Mouse (Mus musculus) intestine, embryonic 16.5 days (tissue): Measurements from ENCODE around the gene Prss38. TPM values are rescaled to one million over a fixed set of nuclear protein-coding genes. Genes with fewer than 3 reads are reported as not detected.

ENCODE experiments used
- ATAC-seq: fragments of 200-750 bp; cut with Nextera tagmentation; 2 replicates; pipeline ENCODE4 v1.8.0; 2017; ENCODE audit warnings: moderate TSS enrichment, moderate library complexity
- H3K27ac ChIP-seq: fragments of 300-500 bp; sonication (generic); 2 replicates; pipeline ENCODE4 v1.5.1; 2014; ENCODE audit warnings: mild to moderate bottlenecking, low read length
- H3K27me3 ChIP-seq: fragments of 300-500 bp; sonication (generic); replicated peaks from 2 replicates; pipeline ENCODE4 v1.6.1; 2014; ENCODE audit warnings: low read length, control low read depth, mixed read lengths; ENCODE audit not compliant: control insufficient read depth, insufficient read depth
- H3K36me3 ChIP-seq: fragments of 300-500 bp; sonication (generic); 2 replicates; pipeline ENCODE4 v1.6.1; 2014; ENCODE audit warnings: low read length, control low read depth; ENCODE audit not compliant: control insufficient read depth, insufficient read depth
- H3K4me1 ChIP-seq: fragments of 300-500 bp; sonication (generic); 2 replicates; pipeline ENCODE4 v1.6.1; 2014; ENCODE audit warnings: low read length, control low read depth, mixed read lengths; ENCODE audit not compliant: control insufficient read depth, insufficient read depth
- H3K4me2 ChIP-seq: fragments of 300-500 bp; sonication (generic); 2 replicates; pipeline ENCODE4 v1.6.1; 2014; ENCODE audit warnings: low read depth, low read length, control low read depth
- H3K4me3 ChIP-seq: fragments of 300-500 bp; sonication (generic); 2 replicates; pipeline ENCODE4 v1.5.1; 2014; ENCODE audit warnings: mild to moderate bottlenecking, low read length
- H3K9ac ChIP-seq: fragments of 300-500 bp; sonication (generic); 2 replicates; pipeline ENCODE4 v1.6.1; 2014; ENCODE audit warnings: low read depth, low read length
- H3K9me3 ChIP-seq: fragments of 300-500 bp; sonication (generic); 2 replicates; pipeline ENCODE4 v1.6.1; 2016; ENCODE audit warnings: low read length, control low read depth; ENCODE audit not compliant: control insufficient read depth
- WGBS: fragments of 180-500 bp; shearing (Covaris S2); extraction: QIAGEN DNeasy Blood & Tissue Kit; methylation state at CpG from one replicate; pipeline ENCODE4 v1.1.7; 2014; 5-methylcytosine and 5-hydroxymethylcytosine counted together
- polyA plus RNA-seq: library from polyadenylated mRNA; unstranded; fragments of >200 nt; fragmentation: Nextera tagmentation; extraction: Ambion mirVana; gene quantifications from 2 replicates; pipeline ENCODE4 v1.2.1, GENCODE M21; 2015

The Prss38 gene
- polyA plus RNA-seq, 1 experiment from 2014 or later = not detected

DNA sequence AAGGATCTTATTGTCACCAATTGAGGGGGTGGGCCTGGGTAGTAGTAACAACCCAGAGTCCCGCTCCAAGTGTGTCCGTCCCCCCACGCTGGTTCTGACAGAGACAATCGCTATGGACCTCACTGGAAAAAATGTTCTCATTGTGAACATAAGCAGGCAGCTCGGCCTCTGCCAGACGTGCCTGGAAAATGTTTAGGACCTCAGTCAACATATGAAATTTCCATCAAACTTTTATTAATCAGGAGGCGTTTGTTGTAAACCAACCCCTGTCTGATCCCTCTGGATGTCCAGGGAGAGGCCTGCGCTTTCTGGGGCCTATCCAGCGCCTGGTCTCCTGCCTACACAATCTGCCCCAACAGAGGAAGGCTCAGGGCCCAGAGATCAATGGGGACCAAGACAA lies 11.4 kb downstream of the Prss38 start:
- H3K36me3 ChIP-seq = no peaks in the 10 kb centered on the region
- H3K9me3 ChIP-seq = no peaks in the 10 kb centered on the region
- WGBS = 68% methylated on average over 9 of the region's 9 CpGs
- peak; percentile 16; the same call in 1 of the 2 replicates for ATAC-seq
- peaks cover 10% of the 10 kb centered on the region; the same call in 1 of the 2 replicates for H3K4me1 ChIP-seq
- peak overlapping the region; percentile 69; the same call in 1 of the 2 replicates for H3K27ac ChIP-seq
- 0 out of 2 replicates have a peak overlapping the region, but pooled peaks have one; percentile 40 for H3K9ac ChIP-seq
- H3K27me3 ChIP-seq = no peaks in the 10 kb centered on the region
- no peak overlapping the region for H3K4me2 ChIP-seq
- no peak overlapping the region for H3K4me3 ChIP-seq

- no peaks in the 10 kb centered on the region for H3K9me3 ChIP-seq
- H3K4me3 ChIP-seq = no peak overlapping the region
- H3K27ac ChIP-seq = no peak overlapping the region
- H3K27me3 ChIP-seq = no peaks in the 10 kb centered on the region
- no peak for ATAC-seq
- H3K36me3 ChIP-seq = no peaks in the 10 kb centered on the region
- 78% methylated on average over 9 of the region's 9 CpGs for WGBS
- no peak overlapping the region for H3K4me2 ChIP-seq
- H3K4me1 ChIP-seq = peaks cover 10% of the 10 kb centered on the region; the same call in 1 of the 2 replicates
- no peak overlapping the region for H3K9ac ChIP-seq
Observed at GRCm38 (mm10) chr11:59361291-59361690, 14.2 kb downstream of the Prss38 start.

GRCm38 (mm10) chr11:59356874-59357289 lies 18.6 kb downstream of the Prss38 start:
- no peak overlapping the region for H3K4me3 ChIP-seq
- no peak overlapping the region for H3K4me2 ChIP-seq
- H3K27ac ChIP-seq = no peak overlapping the region
- H3K9ac ChIP-seq = no peak overlapping the region
- no peaks in the 10 kb centered on the region for H3K4me1 ChIP-seq
- ATAC-seq = no peak
- no peaks in the 10 kb centered on the region for H3K27me3 ChIP-seq
- H3K36me3 ChIP-seq = no peaks in the 10 kb centered on the region
- 35% methylated on average over 11 of the region's 11 CpGs for WGBS
- H3K9me3 ChIP-seq = no peaks in the 10 kb centered on the region

GRCm38 (mm10) chr11:59354793-59355192 lies 20.7 kb downstream of the Prss38 start:
- H3K36me3 ChIP-seq = no peaks in the 10 kb centered on the region
- H3K27me3 ChIP-seq = no peaks in the 10 kb centered on the region
- 93% methylated on average over 4 of the region's 4 CpGs for WGBS
- no peak overlapping the region for H3K4me2 ChIP-seq
- no peak overlapping the region for H3K4me3 ChIP-seq
- no peak overlapping the region for H3K9ac ChIP-seq
- ATAC-seq = no peak
- 0 out of 2 replicates have a peak, but pooled peaks cover 3% of the 10 kb centered on the region for H3K4me1 ChIP-seq
- H3K27ac ChIP-seq = no peak overlapping the region
- no peaks in the 10 kb centered on the region for H3K9me3 ChIP-seq

GRCm38 (mm10) chr11:59350326-59350725 lies 25.1 kb downstream of the Prss38 start:
- WGBS = 73% methylated on average over 2 of the region's 2 CpGs
- H3K9ac ChIP-seq = no peak overlapping the region
- no peak overlapping the region for H3K27ac ChIP-seq
- 0 out of 2 replicates have a peak, but pooled peaks cover 3% of the 10 kb centered on the region for H3K4me1 ChIP-seq
- no peaks in the 10 kb centered on the region for H3K36me3 ChIP-seq
- no peak overlapping the region for H3K4me3 ChIP-seq
- ATAC-seq = no peak
- H3K4me2 ChIP-seq = no peak overlapping the region
- no peaks in the 10 kb centered on the region for H3K9me3 ChIP-seq
- no peaks in the 10 kb centered on the region for H3K27me3 ChIP-seq

- H3K27ac ChIP-seq = peak overlapping the region; percentile 69
- H3K4me3 ChIP-seq = no peak overlapping the region
- 0 out of 2 replicates have a peak, but pooled peaks cover 3% of the 10 kb centered on the region for H3K4me1 ChIP-seq
- H3K36me3 ChIP-seq = no peaks in the 10 kb centered on the region
- H3K9me3 ChIP-seq = no peaks in the 10 kb centered on the region
- no peak overlapping the region for H3K4me2 ChIP-seq
- ATAC-seq = peak; percentile 86
- no peaks in the 10 kb centered on the region for H3K27me3 ChIP-seq
- WGBS = 65% methylated on average over 11 of the region's 11 CpGs
- H3K9ac ChIP-seq = no peak overlapping the region
Observed at GRCm38 (mm10) chr11:59346166-59346910, 29.1 kb downstream of the Prss38 start.

DNA sequence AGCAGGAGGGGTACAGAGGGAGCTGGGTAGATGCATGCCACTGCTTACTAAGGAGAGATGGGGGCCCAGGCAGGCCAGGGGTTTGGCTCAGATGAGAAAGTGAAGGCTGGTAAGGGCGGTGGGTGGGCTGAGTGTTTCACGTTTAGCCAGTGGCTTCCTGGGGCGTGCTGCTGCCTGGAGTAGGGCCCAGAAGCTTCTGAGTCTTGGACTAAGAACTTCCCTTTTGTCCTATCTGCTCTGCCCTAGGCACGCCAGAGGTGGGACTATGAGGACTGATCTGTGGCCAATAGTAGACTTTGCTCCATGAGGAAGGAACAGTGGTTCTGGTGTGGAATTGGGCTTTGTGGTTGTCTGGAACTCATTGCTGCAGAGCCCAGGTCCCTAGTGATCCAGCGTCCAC lies 32.5 kb downstream of the Prss38 start:
- 76% methylated on average over 5 of the region's 5 CpGs for WGBS
- no peaks in the 10 kb centered on the region for H3K27me3 ChIP-seq

DNA sequence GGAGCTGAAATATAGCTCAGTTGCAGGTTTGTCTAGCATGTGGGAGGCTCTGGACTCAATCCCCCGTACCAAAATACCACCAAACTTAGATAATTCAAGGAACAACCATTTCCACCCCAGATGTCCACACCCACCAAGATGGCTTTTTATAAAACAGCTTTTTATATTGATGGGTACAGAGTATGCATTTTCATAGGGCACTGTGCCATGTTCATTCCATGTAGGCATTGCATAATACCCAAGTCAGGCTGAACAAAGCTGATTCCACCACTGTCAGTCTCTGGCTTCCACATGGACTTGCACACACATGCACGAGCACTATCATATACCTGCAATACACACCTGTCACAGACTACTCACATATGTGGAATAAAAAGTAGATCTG lies 36.7 kb downstream of the Prss38 start:
- Histone ChIP-seq H3K36me3 (no peaks in the 10 kb centered on the region), H3K9me3 (no peaks in the 10 kb centered on the region), H3K27me3 (no peaks in the 10 kb centered on the region), H3K9ac (no peak overlapping the region), H3K4me2 (no peak overlapping the region), H3K27ac (no peak overlapping the region), H3K4me1 (no peaks in the 10 kb centered on the region), H3K4me3 (no peak overlapping the region)
- 90% methylated on average over 2 of the region's 2 CpGs for WGBS
- no peak for ATAC-seq

More for the DNA sequence above, 32.5 kb downstream of the Prss38 start:
- Histone ChIP-seq H3K36me3 (no peaks in the 10 kb centered on the region), H3K9ac (no peak overlapping the region), H3K27ac (no peak overlapping the region), H3K4me1 (no peaks in the 10 kb centered on the region), H3K9me3 (no peaks in the 10 kb centered on the region), H3K4me3 (no peak overlapping the region), H3K4me2 (no peak overlapping the region)
- no peak for ATAC-seq

DNA sequence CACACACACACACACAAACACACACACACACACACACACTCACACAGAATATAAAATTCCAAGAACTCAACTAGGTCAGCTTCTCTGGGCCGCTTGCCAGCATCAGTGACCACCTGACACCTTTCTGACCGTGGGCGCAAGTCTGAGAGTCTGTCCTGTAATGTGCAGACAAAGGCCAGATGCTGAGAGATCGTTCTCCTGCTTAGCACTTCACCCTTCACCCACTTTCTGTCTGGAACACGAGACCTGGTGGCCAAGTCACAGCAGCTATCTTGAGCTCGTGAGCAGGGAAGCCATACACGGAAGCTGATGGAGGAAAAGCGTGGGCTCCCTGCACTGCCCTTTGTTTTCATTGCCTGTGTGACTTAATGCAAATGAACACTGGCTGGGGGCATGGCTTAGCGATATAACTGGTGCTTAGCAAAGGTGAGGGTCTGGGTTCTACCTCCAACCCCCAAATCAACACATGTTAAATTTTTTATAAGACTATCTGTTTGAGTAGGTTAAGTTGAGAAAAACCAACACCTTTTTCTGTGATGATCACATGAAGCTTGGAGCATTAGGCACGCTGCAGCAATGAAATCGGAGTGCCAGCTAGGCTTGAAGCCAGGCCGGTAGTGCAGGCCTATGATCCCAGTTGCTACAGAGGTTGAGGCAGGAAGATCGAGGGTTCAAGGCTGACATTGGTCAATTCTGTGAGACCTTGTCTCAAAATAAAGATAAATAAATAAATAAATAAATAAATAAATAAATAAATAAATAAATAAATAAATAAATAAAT lies 37.3 kb downstream of the Prss38 start:
- no peak overlapping the region for H3K4me2 ChIP-seq
- no peaks in the 10 kb centered on the region for H3K4me1 ChIP-seq
- no peaks in the 10 kb centered on the region for H3K27me3 ChIP-seq
- H3K4me3 ChIP-seq = no peak overlapping the region
- H3K9me3 ChIP-seq = no peaks in the 10 kb centered on the region
- H3K27ac ChIP-seq = no peak overlapping the region
- WGBS = 71% methylated on average over 13 of the region's 13 CpGs
- no peak overlapping the region for H3K9ac ChIP-seq
- no peak for ATAC-seq
- H3K36me3 ChIP-seq = no peaks in the 10 kb centered on the region
